Mouse (Mus musculus): Measurements from ENCODE around the gene Dlg2. TPM values are rescaled to one million over a fixed set of nuclear protein-coding genes. Genes with fewer than 3 reads are reported as not detected.

The Dlg2 gene
- total RNA-seq, 2 experiments from 2014 or later = 0.36 to 0.72 TPM

GRCm38 (mm10) chr7:91542597-91543285 is 1066.3 kb downstream of the Dlg2 start:
- no peak for DNase-seq
- intact Hi-C loops (cut with DNase I) = no loop called here

- DNase-seq = no peak
- intact Hi-C loops (cut with DNase I) = no loop called here
Observed at GRCm38 (mm10) chr7:91543286-91543650, 1066.8 kb downstream of the Dlg2 start.

GRCm38 (mm10) chr7:91544600-91544999 is 1068.1 kb downstream of the Dlg2 start:
- intact Hi-C loops (cut with DNase I) = no loop called here
- no peak for DNase-seq

- intact Hi-C loops (cut with DNase I) = no loop called here
- DNase-seq = no peak
Observed at GRCm38 (mm10) chr7:91548796-91549195, 1072.3 kb downstream of the Dlg2 start.

GRCm38 (mm10) chr7:91557582-91557981 is 1081.1 kb downstream of the Dlg2 start:
- DNase-seq = no peak
- intact Hi-C loops (cut with DNase I) = no loop called here

- DNase-seq = no peak
- intact Hi-C loops (cut with DNase I) = no loop called here
Observed at GRCm38 (mm10) chr7:91567423-91567822, 1091.0 kb downstream of the Dlg2 start.

- no peak for DNase-seq
- intact Hi-C loops (cut with DNase I) = no loop called here
Observed at GRCm38 (mm10) chr7:91570969-91571368, 1094.5 kb downstream of the Dlg2 start.

GRCm38 (mm10) chr7:91572666-91573065 is 1096.2 kb downstream of the Dlg2 start:
- intact Hi-C loops (cut with DNase I) = no loop called here

GRCm38 (mm10) chr7:91573321-91573720 is 1096.8 kb downstream of the Dlg2 start:
- no peak for DNase-seq
- intact Hi-C loops (cut with DNase I) = no loop called here

More at GRCm38 (mm10) chr7:91572666-91573065, 1096.2 kb downstream of the Dlg2 start:
- DNase-seq = no peak

GRCm38 (mm10) chr7:91576216-91576615 is 1099.7 kb downstream of the Dlg2 start:
- DNase-seq = no peak

GRCm38 (mm10) chr7:91582203-91582602 is 1105.7 kb downstream of the Dlg2 start:
- intact Hi-C loops (cut with DNase I) = no loop called here
- no peak for DNase-seq

More at GRCm38 (mm10) chr7:91576216-91576615, 1099.7 kb downstream of the Dlg2 start:
- intact Hi-C loops (cut with DNase I) = no loop called here

GRCm38 (mm10) chr7:91583566-91583965 is 1107.1 kb downstream of the Dlg2 start:
- intact Hi-C loops (cut with DNase I) = no loop called here
- DNase-seq = no peak

GRCm38 (mm10) chr7:91591261-91592170 is 1115.0 kb downstream of the Dlg2 start:
- intact Hi-C loops (cut with DNase I) = loop anchor here (10.0 kb wide), 1 partner anchor 127 kb away; no protein-coding TSS in a partner anchor
- DNase-seq = no peak

GRCm38 (mm10) chr7:91598549-91598948 is 1122.1 kb downstream of the Dlg2 start:
- intact Hi-C loops (cut with DNase I) = loop anchor here (10.0 kb wide), 1 partner anchor 134 kb away; no protein-coding TSS in a partner anchor
- DNase-seq = no peak

- DNase-seq = no peak
- intact Hi-C loops (cut with DNase I) = no loop called here
Observed at GRCm38 (mm10) chr7:91601307-91601706, 1124.8 kb downstream of the Dlg2 start.

- no peak for DNase-seq
- intact Hi-C loops (cut with DNase I) = no loop called here
Observed at GRCm38 (mm10) chr7:91603561-91603960, 1127.1 kb downstream of the Dlg2 start.

- DNase-seq = no peak
- intact Hi-C loops (cut with DNase I) = no loop called here
Observed at GRCm38 (mm10) chr7:91653033-91653432, 1176.6 kb downstream of the Dlg2 start.

GRCm38 (mm10) chr7:91659498-91659897 is 1183.0 kb downstream of the Dlg2 start:
- intact Hi-C loops (cut with DNase I) = no loop called here
- DNase-seq = no peak

- intact Hi-C loops (cut with DNase I) = no loop called here
Observed at GRCm38 (mm10) chr7:91672236-91673017, 1196.0 kb downstream of the Dlg2 start.

GRCm38 (mm10) chr7:91674401-91674800 is 1197.9 kb downstream of the Dlg2 start:
- intact Hi-C loops (cut with DNase I) = no loop called here

More at GRCm38 (mm10) chr7:91672236-91673017, 1196.0 kb downstream of the Dlg2 start:
- no peak for DNase-seq

GRCm38 (mm10) chr7:91677934-91678333 is 1201.5 kb downstream of the Dlg2 start:
- DNase-seq = no peak
- intact Hi-C loops (cut with DNase I) = no loop called here

More at GRCm38 (mm10) chr7:91674401-91674800, 1197.9 kb downstream of the Dlg2 start:
- DNase-seq = no peak

Measured in gastrocnemius, postnatal 36 days (tissue).